Mouse (Mus musculus) olfactory bulb, adult 2 months (tissue): Measurements from ENCODE around the gene Tango2. TPM values are rescaled to one million over a fixed set of nuclear protein-coding genes. Genes with fewer than 3 reads are reported as not detected.
"Not testable (repeated sequence)": the region's sequence is repeated elsewhere in the genome, so short reads cannot be mapped to it uniquely, and the experiment has no call there.

Source experiments
- H3K27ac ChIP-seq: fragments of 200-500 bp; 2 replicates; pipeline ENCODE4 v1.5.1; 2012; ENCODE audit warnings: low read depth, low read length; ENCODE audit not compliant: insufficient read depth
- H3K4me1 ChIP-seq: fragments of 200-500 bp; 2 replicates; pipeline ENCODE4 v1.6.1; 2012; ENCODE audit warnings: low read length; ENCODE audit not compliant: control insufficient read depth, insufficient read depth
- H3K4me3 ChIP-seq: fragments of 200-500 bp; 2 replicates; pipeline ENCODE4 v1.5.1; 2012; ENCODE audit warnings: mild to moderate bottlenecking, low read depth, low read length, moderate library complexity; ENCODE audit not compliant: insufficient read depth
- CTCF ChIP-seq: fragments of 200-500 bp; IDR thresholded peaks from 2 replicates; pipeline ENCODE4 v1.5.1; 2012; ENCODE audit warnings: low read depth, mild to moderate bottlenecking, low read length, moderate library complexity; ENCODE audit not compliant: insufficient read depth
- POLR2A ChIP-seq: fragments of 200-500 bp; IDR thresholded peaks from 2 replicates; pipeline ENCODE4 v1.6.1; 2012; ENCODE audit warnings: mild to moderate bottlenecking, low read depth, low read length, moderate library complexity; ENCODE audit not compliant: insufficient read depth
- WGBS: fragments of 180-500 bp; shearing (Covaris S2); methylation state at CpG from one replicate; pipeline ENCODE4 v1.1.7; 2018; 5-methylcytosine and 5-hydroxymethylcytosine counted together
- polyA plus RNA-seq: library from polyadenylated mRNA; stranded (reverse); fragments of >200 nt; gene quantifications from 2 replicates; pipeline ENCODE4 v1.2.4, GENCODE M21; 2012; ENCODE audit warnings: low replicate concordance; ENCODE audit not compliant: missing spikeins, insufficient read depth, insufficient read length

Tango2 gene
- polyA plus RNA-seq, 1 experiment: not detected

- no peak overlapping the region for H3K4me3 ChIP-seq
- no peak overlapping the region for H3K27ac ChIP-seq
- 94% methylated on average over 3 of the region's 3 CpGs for WGBS
- peaks cover 4% of the 10 kb centered on the region for H3K4me1 ChIP-seq
- no peak for TF ChIP-seq POLR2A
- no peak for TF ChIP-seq CTCF
Measured at GRCm38 (mm10) chr16:18335981-18336380, 11.9 kb downstream of the Tango2 start.

- WGBS: 69% methylated on average over 3 of the region's 3 CpGs
Measured at GRCm38 (mm10) chr16:18333976-18334375, 13.9 kb downstream of the Tango2 start.

GRCm38 (mm10) chr16:18328524-18328923 lies 19.4 kb downstream of the Tango2 start:
- Histone ChIP-seq H3K27ac (no peak overlapping the region), H3K4me1 (no peaks in the 10 kb centered on the region), H3K4me3 (no peak overlapping the region)
- no peak for TF ChIP-seq POLR2A
- no peak for TF ChIP-seq CTCF
- WGBS: 44% methylated on average over 1 of the region's 1 CpGs

More at GRCm38 (mm10) chr16:18333976-18334375, 13.9 kb downstream of the Tango2 start:
- no peak for TF ChIP-seq CTCF
- no peak for TF ChIP-seq POLR2A
- Histone ChIP-seq H3K4me1 (no peaks in the 10 kb centered on the region), H3K27ac (no peak overlapping the region), H3K4me3 (no peak overlapping the region)

GRCm38 (mm10) chr16:18327936-18328335 lies 20.0 kb downstream of the Tango2 start:
- 94% methylated on average over 9 of the region's 9 CpGs for WGBS
- TF ChIP-seq CTCF (no peak), POLR2A (no peak)
- Histone ChIP-seq H3K4me3 (no peak overlapping the region), H3K4me1 (no peaks in the 10 kb centered on the region), H3K27ac (no peak overlapping the region)

- Histone ChIP-seq H3K4me3 (no peak overlapping the region), H3K4me1 (no peaks in the 10 kb centered on the region), H3K27ac (no peak overlapping the region)
- TF ChIP-seq POLR2A (no peak), CTCF (no peak)
- WGBS: 65% methylated on average over 4 of the region's 4 CpGs
Measured at GRCm38 (mm10) chr16:18325741-18326140, 22.2 kb downstream of the Tango2 start.

- 83% methylated on average over 6 of the region's 6 CpGs for WGBS
- TF ChIP-seq POLR2A (no peak), CTCF (no peak)
- H3K4me3 ChIP-seq: no peak overlapping the region
Measured at GRCm38 (mm10) chr16:18324031-18324430, 23.9 kb downstream of the Tango2 start.

GRCm38 (mm10) chr16:18323460-18323859 lies 24.4 kb downstream of the Tango2 start:
- no peak for TF ChIP-seq CTCF
- TF ChIP-seq POLR2A: no peak
- 48% methylated on average over 2 of the region's 2 CpGs for WGBS

More at GRCm38 (mm10) chr16:18324031-18324430, 23.9 kb downstream of the Tango2 start:
- H3K4me1 ChIP-seq: no peaks in the 10 kb centered on the region
- H3K27ac ChIP-seq: no peak overlapping the region

GRCm38 (mm10) chr16:18321443-18321842 lies 26.5 kb downstream of the Tango2 start:
- WGBS: 77% methylated on average over 2 of the region's 2 CpGs
- Histone ChIP-seq H3K27ac (no peak overlapping the region), H3K4me1 (no peaks in the 10 kb centered on the region), H3K4me3 (no peak overlapping the region)
- TF ChIP-seq POLR2A (no peak), CTCF (no peak)

More at GRCm38 (mm10) chr16:18323460-18323859, 24.4 kb downstream of the Tango2 start:
- Histone ChIP-seq H3K27ac (no peak overlapping the region), H3K4me3 (no peak overlapping the region), H3K4me1 (no peaks in the 10 kb centered on the region)

- no peak overlapping the region for H3K4me3 ChIP-seq
- no peaks in the 10 kb centered on the region for H3K4me1 ChIP-seq
- no peak for TF ChIP-seq CTCF
- no peak for TF ChIP-seq POLR2A
- 86% methylated on average over 3 of the region's 3 CpGs for WGBS
- no peak overlapping the region for H3K27ac ChIP-seq
Measured at GRCm38 (mm10) chr16:18318992-18319391, 28.9 kb downstream of the Tango2 start.

GRCm38 (mm10) chr16:18308159-18308558 lies 39.7 kb downstream of the Tango2 start:
- Histone ChIP-seq H3K4me1 (no peaks in the 10 kb centered on the region), H3K27ac (no peak overlapping the region), H3K4me3 (no peak overlapping the region)
- TF ChIP-seq CTCF (no peak), POLR2A (no peak)
- WGBS: 94% methylated on average over 1 of the region's 1 CpGs

- H3K4me3 ChIP-seq: peak overlapping the region; percentile 48
- H3K27ac ChIP-seq, H3K4me1 ChIP-seq: not testable (repeated sequence)
- 3% methylated on average over 10 of the region's 10 CpGs for WGBS
Measured at GRCm38 (mm10) chr16:18289614-18290013, 58.3 kb downstream of the Tango2 start.
